Mouse (Mus musculus): ENCODE measurements at regions not wholly inside any gene's neighbourhood (a gene's known extent, or its start where the extent isn't known, plus 50 kb on each side); places are given as distances from the start of the nearest gene placed in this dataset.
A peak's percentile ranks its signal among the peaks of the same experiment; 100 is the strongest.

DNA sequence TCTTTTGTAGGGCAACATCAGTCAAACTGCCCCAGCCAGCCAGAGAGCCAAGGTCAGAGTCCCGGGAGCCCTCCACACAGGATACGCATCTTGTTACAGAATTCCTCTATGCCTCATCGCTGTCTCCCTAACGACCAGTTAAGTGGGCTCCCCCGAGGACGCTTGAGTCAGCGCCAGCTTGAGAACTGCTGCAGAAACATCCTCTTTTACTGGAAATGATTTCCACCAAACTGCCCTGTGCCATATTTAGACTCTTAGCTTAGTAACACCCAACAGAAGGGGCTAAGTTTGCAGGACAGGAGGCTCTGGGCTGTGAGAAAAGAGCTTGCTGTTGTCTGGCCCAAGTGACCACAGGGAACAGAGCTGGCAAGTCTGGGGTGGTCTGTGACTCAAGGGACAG lies 357.0 kb downstream of the Setd4 start:
- TF ChIP-seq CTCF (IDR thresholded peaks at IDR 0.05; ENCODE audit: low read depth) = no peak
- Histone ChIP-seq H3K4me1 (ENCODE audit: insufficient read depth, low read length) (no peaks in the 10 kb centered on the region), H3K9me3 (ENCODE audit: low read length) (no peaks in the 10 kb centered on the region), H3K27me3 (ENCODE audit: insufficient read depth, low read length) (0 out of 2 replicates have a peak, but pooled peaks cover 4% of the 10 kb centered on the region), H3K4me2 (ENCODE audit: low read depth, low read length) (no peak overlapping the region), H3K36me3 (ENCODE audit: insufficient read depth, low read length) (no peaks in the 10 kb centered on the region), H3K27ac (no peak overlapping the region), H3K9ac (replicated peaks; ENCODE audit: low read length) (no peak overlapping the region), H3K4me3 (ENCODE audit: low read length) (no peak overlapping the region)
- 11% methylated on average over 7 of the region's 7 CpGs for WGBS
- peak; percentile 82 for DNase-seq (ENCODE audit: low spot score)
- ATAC-seq = peak; percentile 89

DNA sequence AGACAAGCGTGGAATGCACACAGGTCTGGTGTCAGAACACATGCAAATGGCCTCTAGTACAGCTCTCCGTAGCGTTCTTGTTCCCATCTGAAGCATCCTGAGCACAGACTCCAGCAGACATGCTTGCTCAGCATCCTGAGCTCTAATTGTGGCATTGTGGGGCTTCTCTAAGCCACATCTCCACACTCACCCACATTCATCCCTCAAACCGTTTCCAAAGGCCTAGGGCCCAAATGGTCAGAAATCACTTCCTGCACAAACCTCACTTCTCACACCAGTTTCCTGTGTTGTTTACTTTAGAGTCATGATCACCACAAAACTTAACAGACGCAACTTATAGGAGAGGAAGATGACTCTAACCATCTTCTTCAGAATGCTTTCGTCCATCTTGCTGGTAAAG lies 358.1 kb downstream of the Setd4 start:
- ATAC-seq = no peak
- no peak overlapping the region for H3K27ac ChIP-seq
- no peaks in the 10 kb centered on the region for H3K9me3 ChIP-seq (ENCODE audit: low read length)
- H3K9ac ChIP-seq (replicated peaks; ENCODE audit: low read length) = no peak overlapping the region
- H3K27me3 ChIP-seq (ENCODE audit: insufficient read depth, low read length) = 0 out of 2 replicates have a peak, but pooled peaks cover 4% of the 10 kb centered on the region
- no peaks in the 10 kb centered on the region for H3K36me3 ChIP-seq (ENCODE audit: insufficient read depth, low read length)
- H3K4me3 ChIP-seq (ENCODE audit: low read length) = no peak overlapping the region
- no peak for TF ChIP-seq CTCF (IDR thresholded peaks at IDR 0.05; ENCODE audit: low read depth)
- no peak for DNase-seq (ENCODE audit: low spot score)
- H3K4me2 ChIP-seq (ENCODE audit: low read depth, low read length) = no peak overlapping the region
- WGBS = 84% methylated on average over 6 of the region's 6 CpGs
- no peaks in the 10 kb centered on the region for H3K4me1 ChIP-seq (ENCODE audit: insufficient read depth, low read length)

DNA sequence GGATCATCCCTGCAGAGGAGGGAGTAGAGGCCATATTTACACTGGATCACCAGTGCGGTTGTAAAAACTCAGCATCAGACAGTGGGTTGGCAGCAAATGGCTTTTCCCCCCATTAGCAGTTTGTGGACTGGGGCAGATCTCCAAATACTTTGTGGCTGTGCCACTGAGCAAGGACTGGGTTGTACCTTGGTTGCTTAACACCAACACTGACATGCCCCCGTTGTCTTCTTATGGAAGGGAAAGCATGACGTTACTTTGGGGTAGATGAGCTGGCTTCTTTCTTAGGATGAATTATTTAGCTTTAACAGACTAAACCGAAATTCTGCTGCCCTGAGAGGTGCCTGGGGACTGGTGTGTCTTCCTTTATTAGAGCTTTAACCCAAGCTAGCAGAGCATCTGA lies 365.0 kb downstream of the Setd4 start:
- Histone ChIP-seq H3K9me3 (ENCODE audit: low read length) (no peaks in the 10 kb centered on the region), H3K27ac (no peak overlapping the region), H3K27me3 (ENCODE audit: insufficient read depth, low read length) (0 out of 2 replicates have a peak, but pooled peaks cover 4% of the 10 kb centered on the region), H3K4me2 (ENCODE audit: low read depth, low read length) (no peak overlapping the region), H3K36me3 (ENCODE audit: insufficient read depth, low read length) (no peaks in the 10 kb centered on the region), H3K9ac (replicated peaks; ENCODE audit: low read length) (no peak overlapping the region), H3K4me3 (ENCODE audit: low read length) (no peak overlapping the region), H3K4me1 (ENCODE audit: insufficient read depth, low read length) (no peaks in the 10 kb centered on the region)
- DNase-seq (ENCODE audit: low spot score) = no peak
- no peak for TF ChIP-seq CTCF (IDR thresholded peaks at IDR 0.05; ENCODE audit: low read depth)
- ATAC-seq = no peak
- 85% methylated on average over 4 of the region's 4 CpGs for WGBS

GRCm38 (mm10) chr16:93238326-93238725 lies 365.5 kb downstream of the Setd4 start:
- ATAC-seq = no peak
- Histone ChIP-seq H3K4me3 (ENCODE audit: low read length) (no peak overlapping the region), H3K27ac (no peak overlapping the region), H3K4me2 (ENCODE audit: low read depth, low read length) (no peak overlapping the region), H3K4me1 (ENCODE audit: insufficient read depth, low read length) (no peaks in the 10 kb centered on the region), H3K27me3 (ENCODE audit: insufficient read depth, low read length) (0 out of 2 replicates have a peak, but pooled peaks cover 4% of the 10 kb centered on the region), H3K9ac (replicated peaks; ENCODE audit: low read length) (no peak overlapping the region), H3K36me3 (ENCODE audit: insufficient read depth, low read length) (no peaks in the 10 kb centered on the region), H3K9me3 (ENCODE audit: low read length) (no peaks in the 10 kb centered on the region)
- no peak for TF ChIP-seq CTCF (IDR thresholded peaks at IDR 0.05; ENCODE audit: low read depth)
- DNase-seq (ENCODE audit: low spot score) = no peak
- 80% methylated on average over 4 of the region's 4 CpGs for WGBS

- Histone ChIP-seq H3K27ac (no peak overlapping the region), H3K9me3 (ENCODE audit: low read length) (no peaks in the 10 kb centered on the region), H3K27me3 (ENCODE audit: insufficient read depth, low read length) (no peaks in the 10 kb centered on the region), H3K4me3 (ENCODE audit: low read length) (no peak overlapping the region), H3K9ac (replicated peaks; ENCODE audit: low read length) (no peak overlapping the region), H3K4me1 (ENCODE audit: insufficient read depth, low read length) (no peaks in the 10 kb centered on the region), H3K4me2 (ENCODE audit: low read depth, low read length) (no peak overlapping the region), H3K36me3 (ENCODE audit: insufficient read depth, low read length) (no peaks in the 10 kb centered on the region)
- WGBS = 83% methylated on average over 7 of the region's 7 CpGs
- DNase-seq (ENCODE audit: low spot score) (no peak), ATAC-seq (no peak)
- no peak for TF ChIP-seq CTCF (IDR thresholded peaks at IDR 0.05; ENCODE audit: low read depth)
These were observed 378.2 kb downstream of the Setd4 start for GRCm38 (mm10) chr16:93225644-93226043.

- Histone ChIP-seq H3K4me2 (ENCODE audit: low read depth, low read length) (no peak overlapping the region), H3K4me3 (ENCODE audit: low read length) (no peak overlapping the region), H3K4me1 (ENCODE audit: insufficient read depth, low read length) (no peaks in the 10 kb centered on the region), H3K9ac (replicated peaks; ENCODE audit: low read length) (no peak overlapping the region), H3K36me3 (ENCODE audit: insufficient read depth, low read length) (no peaks in the 10 kb centered on the region), H3K27ac (no peak overlapping the region), H3K27me3 (ENCODE audit: insufficient read depth, low read length) (no peaks in the 10 kb centered on the region), H3K9me3 (ENCODE audit: low read length) (no peaks in the 10 kb centered on the region)
- 85% methylated on average over 2 of the region's 2 CpGs for WGBS
- DNase-seq (ENCODE audit: low spot score) (no peak), ATAC-seq (no peak)
- no peak for TF ChIP-seq CTCF (IDR thresholded peaks at IDR 0.05; ENCODE audit: low read depth)
These were observed 378.7 kb downstream of the Setd4 start for GRCm38 (mm10) chr16:93225196-93225595.

- ATAC-seq (no peak), DNase-seq (ENCODE audit: low spot score) (no peak)
- no peak for TF ChIP-seq CTCF (IDR thresholded peaks at IDR 0.05; ENCODE audit: low read depth)
- Histone ChIP-seq H3K4me2 (ENCODE audit: low read depth, low read length) (no peak overlapping the region), H3K36me3 (ENCODE audit: insufficient read depth, low read length) (no peaks in the 10 kb centered on the region), H3K9me3 (ENCODE audit: low read length) (no peaks in the 10 kb centered on the region), H3K27ac (no peak overlapping the region), H3K27me3 (ENCODE audit: insufficient read depth, low read length) (no peaks in the 10 kb centered on the region), H3K4me1 (ENCODE audit: insufficient read depth, low read length) (no peaks in the 10 kb centered on the region), H3K9ac (replicated peaks; ENCODE audit: low read length) (no peak overlapping the region), H3K4me3 (ENCODE audit: low read length) (no peak overlapping the region)
- 90% methylated on average over 9 of the region's 9 CpGs for WGBS
These were observed 384.1 kb downstream of the Setd4 start for GRCm38 (mm10) chr16:93219731-93220130.
